9 mouse cellular contexts compared by ENCODE assay signal in the genomic region with DNA sequence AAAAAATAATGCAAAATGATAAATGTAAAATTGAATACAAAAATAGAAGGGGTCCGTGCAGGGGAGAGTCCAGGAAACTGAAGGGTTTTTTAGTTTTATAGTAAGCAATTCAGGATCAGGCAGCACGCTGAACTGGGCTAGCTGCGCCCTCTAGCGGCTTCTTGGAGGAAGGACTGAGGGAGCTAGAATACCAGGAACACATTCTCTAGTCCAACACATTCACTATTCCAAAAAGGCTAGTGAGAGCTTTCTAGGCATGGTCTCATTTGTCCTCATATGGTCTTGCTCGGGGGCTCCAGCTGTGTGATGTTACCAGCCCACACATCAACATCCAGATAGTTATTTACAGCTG. TPM values are rescaled to one million over a fixed set of nuclear protein-coding genes. Genes with fewer than 3 reads are reported as not detected.
A peak's percentile ranks its signal among the peaks of the same experiment; 100 is the strongest.
DNase-seq lines count a peak whose midpoint lies in the region; ATAC-seq and TF ChIP-seq lines count a peak whose summit lies in the region.
"Had no signal": no experiment of that assay in that cellular context is flagged by ENCODE, and none has a peak within 500 bp of the region (broad histone marks: within the 10 kb centered on the region; RNA-seq: fewer than 3 reads in every experiment).

No protein-coding gene starts in this region.

- H3K9me3 ChIP-seq in forebrain, embryonic 10.5 days = no peaks in the 10 kb centered on the region
- H3K9me3 ChIP-seq in forebrain, embryonic 12.5 days = no peaks in the 10 kb centered on the region
- H3K9me3 ChIP-seq in hindbrain, embryonic 16.5 days (ENCODE audit: control insufficient read depth, low read length) = no peaks in the 10 kb centered on the region

- no peak for TF ChIP-seq POLR2A in small intestine, adult 2 months (IDR thresholded peaks at IDR 0.05; ENCODE audit: low read depth, low read length)

- H3K4me1 ChIP-seq in forebrain, embryonic 10.5 days = no peaks in the 10 kb centered on the region
- no peaks in the 10 kb centered on the region for H3K4me1 ChIP-seq in forebrain, embryonic 12.5 days
- no peaks in the 10 kb centered on the region for H3K4me1 ChIP-seq in hindbrain, embryonic 16.5 days (ENCODE audit: control insufficient read depth, insufficient read depth, low read depth, low read length)
- no peaks in the 10 kb centered on the region for H3K4me1 ChIP-seq in small intestine, adult 2 months (ENCODE audit: control insufficient read depth, insufficient read depth, insufficient read length, low read length)

- no peak overlapping the region for H3K9ac ChIP-seq in forebrain, embryonic 12.5 days
- no peak overlapping the region for H3K9ac ChIP-seq in hindbrain, embryonic 16.5 days (ENCODE audit: low read depth, low read length)

- no peaks in the 10 kb centered on the region for H3K27me3 ChIP-seq in forebrain, embryonic 10.5 days (ENCODE audit: poor library complexity, severe bottlenecking)
- H3K27me3 ChIP-seq in forebrain, embryonic 12.5 days = no peaks in the 10 kb centered on the region
- H3K27me3 ChIP-seq in hindbrain, embryonic 16.5 days (replicated peaks; ENCODE audit: control insufficient read depth, insufficient read depth, low read length) = no peaks in the 10 kb centered on the region
- H3K27me3 ChIP-seq in small intestine, adult 2 months (ENCODE audit: control insufficient read depth, insufficient read depth, low read length) = no peaks in the 10 kb centered on the region

- ATAC-seq in forebrain, embryonic 12.5 days (ENCODE audit: low FRiP score) = no peak; the same call in 1 of the 2 replicates
- peak; percentile 82 for ATAC-seq in hindbrain, embryonic 16.5 days
- peak; percentile 90 for ATAC-seq in megakaryocyte-erythroid progenitor cell, adult 5-6 weeks (replicated peaks; ENCODE audit: low FRiP score, low TSS enrichment, poor library complexity, severe bottlenecking)

- H3K36me3 ChIP-seq in forebrain, embryonic 10.5 days (replicated peaks) = no peaks in the 10 kb centered on the region
- H3K36me3 ChIP-seq in forebrain, embryonic 12.5 days (replicated peaks) = no peaks in the 10 kb centered on the region
- no peaks in the 10 kb centered on the region for H3K36me3 ChIP-seq in hindbrain, embryonic 16.5 days (ENCODE audit: control insufficient read depth, insufficient read depth, low read length)
- no peaks in the 10 kb centered on the region for H3K36me3 ChIP-seq in small intestine, adult 2 months (ENCODE audit: control insufficient read depth, insufficient read depth, low read length)

- H3K4me3 ChIP-seq in forebrain, embryonic 10.5 days = no peak overlapping the region
- no peak overlapping the region for H3K4me3 ChIP-seq in forebrain, embryonic 12.5 days (replicated peaks)
- H3K4me3 ChIP-seq in hindbrain, embryonic 16.5 days (ENCODE audit: low read length) = no peak overlapping the region
- no peak overlapping the region for H3K4me3 ChIP-seq in small intestine, adult 2 months (ENCODE audit: low read depth, low read length)

- H3K4me2 ChIP-seq in forebrain, embryonic 12.5 days = no peak overlapping the region
- H3K4me2 ChIP-seq in hindbrain, embryonic 16.5 days (ENCODE audit: low read length) = no peak overlapping the region

- peak; percentile 60 for DNase-seq in forebrain, embryonic 10.5 days (ENCODE audit: extremely low spot score, low spot score)
- peak; percentile 75 for DNase-seq in adipocyte (ENCODE audit: low spot score)
- peak; percentile 71 for DNase-seq in embryo, embryonic 11 days
- peak; percentile 10 to 28 for DNase-seq in left cerebral cortex, adult 8-10 months (ENCODE audit: low spot score in 2 of 2)

- no peak overlapping the region for H3K27ac ChIP-seq in forebrain, embryonic 10.5 days
- H3K27ac ChIP-seq in forebrain, embryonic 12.5 days = no peak overlapping the region
- H3K27ac ChIP-seq in hindbrain, embryonic 16.5 days (ENCODE audit: low read depth, low read length) = no peak overlapping the region
- H3K27ac ChIP-seq in small intestine, adult 2 months (ENCODE audit: insufficient read depth, low read depth, low read length) = no peak overlapping the region
- H3K27ac ChIP-seq: macrophage had no signal

- 6% methylated on average over 5 of the region's 5 CpGs for WGBS in forebrain, embryonic 10.5 days
- 3% methylated on average over 5 of the region's 5 CpGs for WGBS in forebrain, embryonic 12.5 days
- WGBS in hindbrain, embryonic 16.5 days = 3% methylated on average over 5 of the region's 5 CpGs
- under 1% methylated on average over 5 of the region's 5 CpGs for WGBS in small intestine, adult 2 months

- TF ChIP-seq CTCF in small intestine, adult 2 months (IDR thresholded peaks at IDR 0.05; ENCODE audit: extremely low read depth, insufficient read length, insufficient replicate concordance, low read depth, low read length) = peak; percentile 87; the same call in 1 of the 2 replicates

RNA-seq across cellular contexts. Expression of a gene that starts 12.5 kb away (rescaled TPM):
- polyA plus RNA-seq in forebrain, embryonic 10.5 days (2016; fragmentation: Nextera tagmentation; extraction: Ambion mirVana) = 49.5 and 51.2 TPM in 2 replicates
- polyA plus RNA-seq in forebrain, embryonic 12.5 days (2016; fragmentation: Nextera tagmentation; extraction: Ambion mirVana) = 48.1 and 49.8 TPM in 2 replicates
- 33.9 and 34.2 TPM in 2 replicates for polyA plus RNA-seq in hindbrain, embryonic 16.5 days (2015; fragmentation: Nextera tagmentation; extraction: Ambion mirVana)
- total RNA-seq in left cerebral cortex, adult 8-10 months (2022) = 10 to 100 TPM; 23.3 to 28.4 (median 25.9) TPM
- total RNA-seq in megakaryocyte-erythroid progenitor cell, adult 5-6 weeks (2014; fragmentation: Nextera tagmentation) = 42.9 and 63.2 TPM in 2 replicates
- 36.8 and 65.7 TPM in 2 replicates for total RNA-seq in megakaryocyte-erythroid progenitor cell, adult 5-6 weeks (2017)
- 2.0 and 3.9 TPM in 2 replicates for polyA plus RNA-seq in small intestine, adult 2 months (2012; rRNA removed)

RNA-seq across cellular contexts. Expression of a gene that starts 52.8 kb away (rescaled TPM):
- 28.9 and 30.0 TPM in 2 replicates for polyA plus RNA-seq in forebrain, embryonic 10.5 days (2016; fragmentation: Nextera tagmentation; extraction: Ambion mirVana)
- 21.9 and 23.0 TPM in 2 replicates for polyA plus RNA-seq in forebrain, embryonic 12.5 days (2016; fragmentation: Nextera tagmentation; extraction: Ambion mirVana)
- polyA plus RNA-seq in hindbrain, embryonic 16.5 days (2015; fragmentation: Nextera tagmentation; extraction: Ambion mirVana) = 40.7 and 45.9 TPM in 2 replicates
- total RNA-seq in left cerebral cortex, adult 8-10 months (2022) = 10 to 100 TPM; 38.0 to 52.0 (median 41.2) TPM
- total RNA-seq in megakaryocyte-erythroid progenitor cell, adult 5-6 weeks (2014; fragmentation: Nextera tagmentation) = 14.1 and 22.2 TPM in 2 replicates
- total RNA-seq in megakaryocyte-erythroid progenitor cell, adult 5-6 weeks (2017) = 8.5 and 17.3 TPM in 2 replicates
- 19.2 and 28.0 TPM in 2 replicates for polyA plus RNA-seq in small intestine, adult 2 months (2012; rRNA removed)

Comparison
In these comparisons a context has a peak if more than half of its experiments do, and no peak if none do; other contexts are left out.
1. DNase-seq: peak in every context shown above with its lines; median percentile 75 in adipocyte; 71 in embryo, embryonic 11 days; 60 in forebrain, embryonic 10.5 days; 19 in left cerebral cortex, adult 8-10 months.